Mouse (Mus musculus) lung, postnatal 36 days (tissue): ENCODE measurements around the gene Ndufs7.
"Not testable (repeated sequence)": the region's sequence is repeated elsewhere in the genome, so short reads cannot be mapped to it uniquely, and the experiment has no call there.

Experiments used
- DNase-seq: peaks from one replicate; pipeline ENCODE4 v3.0.0; 2022; ENCODE audit warnings: mixed read lengths

The Ndufs7 gene

GRCm38 (mm10) chr10:80248971-80249640, at the start of gene Ndufs7:
Gene Ndufs7 (plus strand): TSS chr10:80249121.
- DNase-seq, result peak; percentile 97

GRCm38 (mm10) chr10:80199440-80200008, 49.4 kb upstream of the Ndufs7 start:
- DNase-seq, result peak; percentile 97

DNA sequence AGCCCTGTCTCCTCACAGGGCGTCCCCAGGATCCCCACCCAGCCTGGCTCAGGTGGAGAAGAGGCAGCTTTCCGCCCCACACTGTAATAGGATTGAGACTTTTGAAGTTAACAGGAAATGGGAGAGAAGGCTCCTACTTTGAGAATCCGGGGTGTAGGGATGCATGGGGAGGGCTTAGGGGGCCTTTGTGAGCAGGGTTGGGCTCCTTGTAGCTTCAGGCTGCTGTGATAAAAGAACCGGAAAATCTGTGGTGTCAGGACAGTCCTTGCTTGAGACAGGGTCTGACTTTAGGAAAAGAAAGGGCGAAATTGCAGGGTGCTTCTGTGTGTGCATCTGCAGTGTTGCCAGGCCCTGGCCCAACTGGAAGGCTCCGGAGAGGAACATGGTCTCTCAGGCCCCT, 48.4 kb upstream of the Ndufs7 start:
- no peak for DNase-seq

DNA sequence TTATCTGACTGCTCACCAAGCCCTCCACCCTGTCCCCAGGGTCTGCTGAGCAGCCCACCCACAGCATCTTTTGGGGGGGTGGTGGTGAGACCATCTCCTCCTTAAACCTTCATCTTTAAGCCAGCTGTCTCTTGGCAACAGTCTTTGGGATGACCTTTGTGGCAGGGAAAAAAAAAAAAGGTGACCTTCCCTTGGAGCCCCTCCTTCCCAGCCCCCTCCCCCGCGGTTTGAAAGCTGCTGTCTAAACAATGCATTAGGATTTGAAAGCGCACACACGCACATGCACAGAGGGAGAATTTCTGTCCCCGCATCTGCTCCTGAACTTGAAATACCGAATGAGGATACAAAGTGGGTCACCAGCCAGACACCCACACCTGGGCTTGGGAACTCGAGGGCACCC, 44.9 kb upstream of the Ndufs7 start:
- no peak for DNase-seq

GRCm38 (mm10) chr10:80207201-80207600, 41.7 kb upstream of the Ndufs7 start:
- no peak for DNase-seq

DNA sequence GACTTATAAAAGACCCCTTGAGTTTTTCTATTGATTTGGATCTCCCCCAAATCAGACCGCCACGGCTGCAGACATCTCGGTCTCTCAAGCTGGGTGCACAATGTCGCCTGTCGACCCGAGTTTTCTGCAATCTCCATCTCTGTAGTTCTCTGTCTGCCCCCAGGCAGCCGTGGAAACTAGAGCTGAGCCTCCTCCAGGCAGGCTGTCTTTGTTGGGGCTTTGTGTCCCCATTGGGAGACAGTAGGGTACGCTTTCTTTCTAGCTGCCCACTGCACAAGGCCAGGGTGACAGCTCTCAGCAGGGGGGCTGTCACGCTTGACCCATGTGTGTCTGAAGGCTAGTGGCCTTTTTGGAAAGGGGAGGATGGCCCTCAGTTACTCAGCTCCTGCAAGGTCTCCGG, 41.2 kb upstream of the Ndufs7 start:
- no peak for DNase-seq

GRCm38 (mm10) chr10:80208248-80208647, 40.7 kb upstream of the Ndufs7 start:
- DNase-seq, result no peak

DNA sequence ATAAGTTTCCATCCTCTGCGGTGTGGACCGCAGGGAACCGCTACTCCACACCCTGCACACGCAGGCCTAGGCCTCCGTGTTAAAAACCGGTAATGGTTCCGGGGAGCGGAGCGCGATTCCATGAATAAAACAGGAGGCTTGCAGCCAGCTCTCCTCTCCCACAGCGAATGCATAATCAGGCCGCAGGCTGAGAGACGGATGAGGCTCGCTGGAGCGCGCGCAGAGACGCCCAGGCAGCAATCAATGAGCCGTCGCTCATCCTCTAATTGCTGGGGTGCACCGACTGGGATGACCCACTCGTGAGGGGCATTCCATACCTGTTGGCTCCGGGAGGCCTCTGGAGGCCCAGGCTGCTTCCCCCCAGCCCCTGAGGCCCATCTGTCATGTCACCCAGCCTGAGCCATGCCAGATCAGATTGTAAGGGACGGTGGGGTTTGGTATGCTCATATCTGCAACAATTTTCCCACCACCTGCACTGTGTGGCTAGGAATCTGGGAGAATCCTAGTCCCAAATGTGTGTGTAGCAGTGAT, 40.0 kb upstream of the Ndufs7 start:
- DNase-seq, result no peak

- DNase-seq, result not testable (repeated sequence)
These were observed 37.3 kb upstream of the Ndufs7 start for GRCm38 (mm10) chr10:80211547-80212103.

- no peak for DNase-seq
These were observed 33.7 kb upstream of the Ndufs7 start for GRCm38 (mm10) chr10:80215048-80215772.

- no peak for DNase-seq
These were observed 28.2 kb upstream of the Ndufs7 start for GRCm38 (mm10) chr10:80220676-80221075.

- DNase-seq, result peak; percentile 65
These were observed 25.8 kb upstream of the Ndufs7 start for GRCm38 (mm10) chr10:80223137-80223536.

GRCm38 (mm10) chr10:80226071-80226415, 22.9 kb upstream of the Ndufs7 start:
- DNase-seq, result no peak

DNA sequence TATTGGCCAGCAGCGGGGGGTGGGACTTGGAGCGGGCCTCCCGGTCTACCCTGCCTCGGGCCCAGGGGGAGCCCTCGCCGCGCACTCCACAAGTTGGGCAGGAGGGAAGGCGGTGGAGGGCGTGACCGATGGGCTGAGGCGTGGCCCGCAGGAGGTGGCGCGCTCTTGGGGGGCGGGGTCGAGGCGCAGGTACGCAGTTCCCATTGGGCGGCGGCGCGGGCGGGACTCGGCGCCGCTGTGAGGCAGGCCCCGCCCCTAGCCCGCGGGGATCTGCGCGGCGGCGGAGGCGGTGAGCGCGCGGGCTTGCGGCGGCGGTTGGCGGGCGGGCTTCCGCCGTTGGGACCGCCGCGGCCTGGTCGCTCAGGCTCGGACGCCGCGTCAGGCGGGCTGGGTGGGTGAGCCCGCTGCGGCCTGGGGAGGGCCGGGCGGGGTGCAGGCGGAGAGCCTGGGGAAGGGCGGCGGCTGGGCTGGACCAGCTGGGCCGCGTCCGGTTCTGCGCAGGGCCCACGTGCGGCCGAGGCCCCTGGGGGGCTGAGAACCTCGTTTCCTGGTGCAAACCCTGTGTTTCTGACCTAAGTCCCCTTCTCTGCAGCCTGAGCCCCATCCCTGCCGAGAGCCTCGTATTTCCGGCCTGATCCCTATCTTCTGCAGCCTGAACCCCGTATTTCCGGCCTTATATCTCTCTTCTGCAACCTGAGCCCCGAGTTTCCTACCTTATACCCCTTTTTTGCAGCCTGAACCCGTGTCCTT, 22.3 kb upstream of the Ndufs7 start, which contains the start of gene Mum1:
Mum1 (plus strand) TSS at position 19 of the 750 bp plus-strand sequence.
- DNase-seq, result peak; percentile 100

DNA sequence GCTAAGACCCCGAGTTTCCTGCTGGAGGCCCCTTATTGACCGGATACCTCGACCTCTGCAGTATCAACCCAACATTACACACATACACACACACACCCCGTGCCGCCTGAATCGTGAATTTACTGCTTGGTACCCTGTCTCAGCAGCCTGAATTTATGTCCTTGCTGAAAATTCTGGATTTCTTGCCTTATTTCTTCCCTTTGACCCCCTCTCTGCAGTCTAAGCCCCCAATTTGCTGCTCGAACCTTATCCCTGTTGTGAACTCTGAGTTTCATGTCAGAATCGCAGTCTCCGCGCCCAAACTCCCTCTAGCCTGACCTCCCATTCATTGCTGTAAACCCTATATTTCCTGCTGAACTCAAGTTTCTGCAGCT, 21.8 kb upstream of the Ndufs7 start:
- no peak for DNase-seq

GRCm38 (mm10) chr10:80227877-80228775, 20.8 kb upstream of the Ndufs7 start:
- peak; percentile 56 for DNase-seq

DNA sequence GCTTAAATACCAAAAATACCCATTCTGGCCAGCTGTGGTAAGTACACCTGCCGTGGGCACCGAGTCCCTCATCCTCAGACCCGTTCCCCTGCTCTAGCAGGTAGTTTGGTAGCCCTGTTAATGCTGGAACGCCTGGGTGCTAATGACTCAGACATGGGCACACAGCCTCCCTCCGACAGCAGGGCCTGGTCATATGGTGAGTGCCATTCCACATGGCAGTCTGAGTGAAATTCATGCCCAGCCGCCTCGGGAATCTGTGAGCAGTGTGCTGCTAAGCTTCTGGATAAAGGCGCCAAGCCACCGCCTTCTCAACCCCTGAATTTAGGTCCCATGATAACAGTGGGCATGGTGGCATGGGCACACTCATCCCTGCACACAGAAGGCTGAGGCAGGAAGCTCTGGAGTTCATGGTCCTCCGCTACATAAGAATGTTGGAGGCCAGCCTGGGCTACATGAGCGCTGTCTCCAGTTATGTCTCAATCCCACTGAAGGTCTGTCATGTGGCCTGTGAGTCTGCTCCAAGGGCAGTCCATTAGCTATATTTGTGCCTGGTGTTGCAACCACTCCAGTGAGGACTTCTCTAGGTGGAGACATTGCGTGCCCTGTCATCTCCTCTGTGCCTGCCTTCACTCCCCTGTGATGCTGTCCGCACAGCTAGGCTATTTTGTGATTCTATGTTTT, 12.6 kb upstream of the Ndufs7 start:
- DNase-seq, result no peak

DNA sequence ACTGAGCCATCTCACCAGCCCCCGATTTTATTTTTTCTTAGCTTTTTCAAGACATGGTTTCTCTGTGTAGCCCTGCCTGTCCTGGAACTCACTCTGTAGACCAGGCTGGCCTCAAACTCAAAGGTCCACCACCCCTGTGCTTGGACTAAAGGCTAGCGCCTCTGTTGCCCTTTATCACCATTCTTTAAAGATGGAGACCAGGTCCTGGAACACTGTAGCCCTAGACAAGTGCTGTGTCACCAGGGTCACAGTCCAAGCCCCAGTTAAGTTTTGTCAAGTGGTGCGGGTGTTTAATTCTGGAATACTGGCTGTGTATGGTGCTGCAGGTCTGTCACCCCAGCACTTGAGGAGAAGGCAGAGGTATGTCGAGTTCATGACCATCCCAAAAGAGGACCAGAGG, 11.9 kb upstream of the Ndufs7 start:
- DNase-seq, result no peak

DNA sequence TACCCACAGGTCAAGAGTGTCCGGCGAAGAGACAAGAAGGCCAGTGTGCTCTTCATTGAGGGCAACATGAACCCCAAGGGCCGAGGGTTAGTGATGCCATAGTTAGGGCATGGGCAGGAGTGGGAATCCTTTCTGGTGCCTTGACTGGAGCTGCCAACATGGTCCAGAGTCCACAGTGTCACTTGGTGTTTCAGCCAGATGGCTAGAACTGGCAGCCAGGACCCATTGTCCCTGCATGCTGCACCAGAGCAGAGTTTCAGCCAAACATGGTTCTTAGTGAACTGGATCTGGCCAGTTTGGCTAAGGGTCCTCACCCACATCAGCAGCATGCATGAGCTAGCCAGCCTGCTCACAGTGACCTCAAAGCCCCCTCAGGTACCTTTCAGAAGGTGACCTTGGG, 10.6 kb upstream of the Ndufs7 start:
- DNase-seq, result no peak

DNA sequence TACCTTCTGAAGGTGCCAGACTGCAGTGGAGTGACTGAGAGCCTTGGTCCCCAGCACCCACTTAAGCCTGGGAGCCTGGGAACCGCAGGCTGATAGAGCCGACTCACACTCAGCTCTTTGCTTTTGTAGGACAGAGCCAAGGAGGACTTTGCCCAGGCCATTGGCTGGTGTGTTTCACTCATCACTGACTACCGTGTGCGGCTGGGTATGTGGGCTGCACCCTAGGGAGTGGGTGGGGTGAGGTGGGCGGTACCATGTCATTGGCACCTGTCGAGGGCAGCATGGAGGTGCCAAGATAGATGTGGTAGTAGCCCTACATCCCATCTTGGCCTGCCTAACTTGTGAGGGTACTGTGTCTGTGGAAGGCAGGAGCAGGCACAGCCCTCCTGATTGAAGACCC, 9.1 kb upstream of the Ndufs7 start:
- no peak for DNase-seq

DNA sequence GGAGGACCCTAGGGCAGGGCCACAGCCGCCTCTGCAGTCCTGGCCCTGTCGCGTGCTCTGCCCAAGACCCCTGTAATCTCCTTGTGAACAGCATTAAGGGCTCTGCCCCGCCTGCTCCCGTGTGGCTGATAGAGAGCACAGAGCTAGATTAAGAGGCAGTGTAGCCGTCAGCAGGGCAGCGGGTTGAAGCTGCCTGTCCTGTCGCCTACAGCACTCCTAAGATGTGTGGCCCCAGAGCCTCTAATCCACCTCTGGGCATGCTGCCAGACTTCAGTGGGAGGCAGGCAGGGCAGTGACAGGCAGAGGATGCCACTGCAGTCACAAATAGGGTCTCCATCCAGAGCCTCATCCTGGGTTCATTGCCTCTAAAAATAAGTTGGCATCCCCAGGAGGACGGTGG, 6.8 kb upstream of the Ndufs7 start:
- DNase-seq, result no peak
